Mouse (Mus musculus): Measurements from ENCODE around the gene Ccdc77.

DNA sequence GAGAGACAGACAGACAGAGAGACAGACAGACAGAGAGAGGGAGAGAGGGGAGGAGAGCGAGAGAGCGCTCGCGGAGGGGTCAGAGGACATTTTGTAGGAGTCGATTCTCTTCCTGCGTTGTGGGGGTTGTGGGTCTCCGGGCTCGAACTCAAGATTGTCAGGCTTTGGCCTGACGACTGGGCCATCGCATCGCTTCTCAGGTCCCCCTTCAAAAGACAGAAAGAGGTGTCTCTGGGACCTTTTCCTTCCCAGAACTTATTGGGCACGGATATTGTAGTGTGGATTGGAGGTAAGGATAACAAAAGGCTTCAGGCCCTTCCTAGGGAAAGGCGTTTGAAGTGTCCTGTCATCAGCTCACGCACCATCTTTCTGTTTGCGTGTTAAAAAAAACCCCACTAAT is 877 bp upstream of the Ccdc77 start:
- TF ChIP-seq CTCF (IDR thresholded peaks at IDR 0.05; ENCODE audit: extremely low read depth, insufficient read depth, low read length) = no peak
- TF ChIP-seq POLR2A (IDR thresholded peaks at IDR 0.05; ENCODE audit: extremely low read depth, insufficient read depth, low read length) = no peak

Data from cortical plate, adult 2 months (tissue).